Mouse (Mus musculus) MEL (cell line): ENCODE measurements around the gene Gcnt7. TPM values are rescaled to one million over a fixed set of nuclear protein-coding genes. Genes with fewer than 3 reads are reported as not detected.

Source experiments
- DNase-seq: peaks from one replicate; pipeline ENCODE4 v3.0.0; 2011; ENCODE audit warnings: low read depth, low spot score
- H3K27ac ChIP-seq: 2 replicates; pipeline ENCODE4 v1.5.1; 2012; ENCODE audit warnings: low read depth, mild to moderate bottlenecking, control low read depth, low read length, moderate library complexity; ENCODE audit not compliant: control insufficient read depth
- H3K27me3 ChIP-seq, 2 experiments: fragments of 150-350 bp in 1 of 2; sonication (generic) in 1 of 2; 2 replicates each; pipeline ENCODE4 v1.6.1; 2012; ENCODE audit warnings: low read length in 2 of 2, mild to moderate bottlenecking in 2 of 2, improper control_type of control experiment in 1 of 2, moderate library complexity in 1 of 2; ENCODE audit not compliant: insufficient read depth in 2 of 2, control insufficient read depth in 1 of 2
- H3K36me3 ChIP-seq, 2 experiments: 2 replicates each; pipeline ENCODE4 v1.6.1; 2012 to 2014; ENCODE audit warnings: low read length in 2 of 2, improper control_type of control experiment in 1 of 2, inconsistent platforms in 1 of 2, mild to moderate bottlenecking in 1 of 2; ENCODE audit not compliant: insufficient read depth in 2 of 2, control insufficient read depth in 1 of 2
- H3K4me1 ChIP-seq, 2 experiments: fragments of 150-350 bp in 1 of 2; sonication (generic) in 1 of 2; 2 replicates each; pipeline ENCODE4 v1.6.1; 2012; ENCODE audit warnings: low read length in 2 of 2, improper control_type of control experiment in 1 of 2, mild to moderate bottlenecking in 1 of 2; ENCODE audit not compliant: insufficient read depth in 2 of 2, control insufficient read depth in 1 of 2
- H3K4me3 ChIP-seq, 2 experiments: fragments of 150-350 bp in 1 of 2; sonication (generic) in 1 of 2; 2 replicates each; pipeline ENCODE4 v1.5.1; 2012; ENCODE audit warnings: low read depth in 2 of 2, low read length in 2 of 2, mild to moderate bottlenecking in 2 of 2, moderate library complexity in 2 of 2, control low read depth in 1 of 2, improper control_type of control experiment in 1 of 2; ENCODE audit not compliant: control insufficient read depth in 1 of 2, insufficient read depth in 1 of 2
- H3K79me2 ChIP-seq: 2 replicates; pipeline ENCODE4 v1.6.1; 2012; ENCODE audit warnings: mild to moderate bottlenecking, low read length, moderate library complexity; ENCODE audit not compliant: control insufficient read depth, poor library complexity, insufficient read depth
- H3K9ac ChIP-seq: 2 replicates; pipeline ENCODE4 v1.6.1; 2012; ENCODE audit warnings: low read depth, mild to moderate bottlenecking, control low read depth, low read length, moderate library complexity; ENCODE audit not compliant: control insufficient read depth, poor library complexity, severe bottlenecking
- H3K9me3 ChIP-seq: fragments of 150-350 bp; sonication (generic); replicated peaks from 2 replicates; pipeline ENCODE4 v1.6.1; 2012; ENCODE audit warnings: mild to moderate bottlenecking, low read length, improper control_type of control experiment, moderate library complexity; ENCODE audit not compliant: insufficient read depth
- BHLHE40 ChIP-seq: IDR thresholded peaks from 2 replicates; pipeline ENCODE4 v1.6.1; 2012; ENCODE audit warnings: low read depth, mild to moderate bottlenecking, inconsistent platforms, low read length, improper control_type of control experiment, borderline replicate concordance
- CHD2 ChIP-seq: IDR thresholded peaks from 2 replicates; pipeline ENCODE4 v1.6.1; 2011; ENCODE audit warnings: low read length, improper control_type of control experiment
- CTCF ChIP-seq, 3 experiments: IDR thresholded peaks in 2 of 3; conservative IDR thresholded peaks in 1 of 3; 2 replicates each; pipeline ENCODE4 v1.5.1; 2011 to 2012; ENCODE audit warnings: low read length in 3 of 3, low read depth in 2 of 3, mild to moderate bottlenecking in 2 of 3, improper control_type of control experiment in 1 of 3, inconsistent platforms in 1 of 3, mixed read lengths in 1 of 3, moderate library complexity in 1 of 3; ENCODE audit not compliant: control insufficient read depth in 1 of 3, insufficient read depth in 1 of 3, poor library complexity in 1 of 3, severe bottlenecking in 1 of 3
- E2F4 ChIP-seq: IDR thresholded peaks from 2 replicates; pipeline ENCODE4 v1.6.1; 2011; ENCODE audit warnings: low read depth, low read length, improper control_type of control experiment, borderline replicate concordance
- ELF1 ChIP-seq: IDR thresholded peaks from 2 replicates; pipeline ENCODE4 v1.6.1; 2014; ENCODE audit warnings: low read depth, mild to moderate bottlenecking, inconsistent platforms, low read length, improper control_type of control experiment, moderate library complexity
- EP300 ChIP-seq, 2 experiments: IDR thresholded peaks; 2 replicates each; pipeline ENCODE4 v1.6.1; 2011; ENCODE audit warnings: improper control_type of control experiment in 2 of 2, low read length in 2 of 2, low read depth in 1 of 2, mild to moderate bottlenecking in 1 of 2
- ETS1 ChIP-seq: IDR thresholded peaks from 2 replicates; pipeline ENCODE4 v1.6.1; 2012; ENCODE audit warnings: low read depth, mild to moderate bottlenecking, inconsistent platforms, low read length, improper control_type of control experiment, moderate library complexity
- GABPA ChIP-seq: IDR thresholded peaks from 2 replicates; pipeline ENCODE4 v1.6.1; 2012; ENCODE audit warnings: low read depth, mild to moderate bottlenecking, inconsistent platforms, low read length, improper control_type of control experiment, moderate library complexity
- GATA1 ChIP-seq: IDR thresholded peaks from 2 replicates; pipeline ENCODE4 v1.6.1; 2011; ENCODE audit warnings: low read depth, low read length, improper control_type of control experiment
- JUND ChIP-seq: IDR thresholded peaks from 2 replicates; pipeline ENCODE4 v1.6.1; 2011; ENCODE audit warnings: low read depth, mild to moderate bottlenecking, improper control_type of control experiment, low read length
- KAT2A ChIP-seq: conservative IDR thresholded peaks from 2 replicates; pipeline ENCODE4 v1.6.1; 2012; ENCODE audit warnings: low read depth, low read length, improper control_type of control experiment, inconsistent platforms
- MAFK ChIP-seq: IDR thresholded peaks from 2 replicates; pipeline ENCODE4 v1.6.1; 2011; ENCODE audit warnings: low read depth, mild to moderate bottlenecking, low read length, improper control_type of control experiment, borderline replicate concordance
- MAX ChIP-seq: IDR thresholded peaks from 2 replicates; pipeline ENCODE4 v1.6.1; 2011; ENCODE audit warnings: low read length, improper control_type of control experiment
- MEF2A ChIP-seq: IDR thresholded peaks from 2 replicates; pipeline ENCODE4 v1.6.1; 2014; ENCODE audit warnings: low read depth, mild to moderate bottlenecking, inconsistent platforms, low read length, improper control_type of control experiment; ENCODE audit not compliant: poor library complexity, insufficient replicate concordance, severe bottlenecking; ENCODE audit errors: extremely low read depth
- NELFE ChIP-seq: IDR thresholded peaks from 2 replicates; pipeline ENCODE4 v1.6.1; 2011; ENCODE audit warnings: low read depth, low read length, improper control_type of control experiment
- POLR2AphosphoS2 ChIP-seq: IDR thresholded peaks from 2 replicates; pipeline ENCODE4 v1.6.1; 2011; ENCODE audit warnings: low read length, improper control_type of control experiment
- POLR2AphosphoS5 ChIP-seq: IDR thresholded peaks from 2 replicates; pipeline ENCODE4 v1.6.1; 2012; ENCODE audit warnings: low read depth, borderline replicate concordance, mild to moderate bottlenecking, inconsistent platforms, low read length, moderate library complexity, mixed read lengths
- RAD21 ChIP-seq: IDR thresholded peaks from 2 replicates; pipeline ENCODE4 v1.6.1; 2011; ENCODE audit warnings: mild to moderate bottlenecking, low read depth, low read length, improper control_type of control experiment
- SIN3A ChIP-seq: IDR thresholded peaks from 2 replicates; pipeline ENCODE4 v1.6.1; 2012; ENCODE audit warnings: low read length, improper control_type of control experiment, inconsistent platforms
- TAL1 ChIP-seq: IDR thresholded peaks from 2 replicates; pipeline ENCODE4 v1.6.1; 2012; ENCODE audit warnings: mild to moderate bottlenecking, inconsistent platforms, low read length, moderate library complexity, mixed read lengths
- TBP ChIP-seq: IDR thresholded peaks from 2 replicates; pipeline ENCODE4 v1.8.0; 2011; ENCODE audit warnings: low read depth, low read length, improper control_type of control experiment
- TCF12 ChIP-seq: IDR thresholded peaks from 2 replicates; pipeline ENCODE4 v1.6.1; 2014; ENCODE audit warnings: low read depth, mild to moderate bottlenecking, inconsistent platforms, low read length, improper control_type of control experiment, moderate library complexity
- UBTF ChIP-seq: IDR thresholded peaks from 2 replicates; pipeline ENCODE4 v1.6.1; 2012; ENCODE audit warnings: low read depth, mild to moderate bottlenecking, inconsistent platforms, low read length, improper control_type of control experiment, moderate library complexity, borderline replicate concordance; ENCODE audit not compliant: insufficient read depth
- USF1 ChIP-seq: IDR thresholded peaks from 2 replicates; pipeline ENCODE4 v1.6.1; 2014; ENCODE audit warnings: low read depth, mild to moderate bottlenecking, inconsistent platforms, low read length, improper control_type of control experiment, moderate library complexity
- USF2 ChIP-seq, 2 experiments: IDR thresholded peaks; 2 replicates each; pipeline ENCODE4 v1.6.1; 2011 to 2012; ENCODE audit warnings: improper control_type of control experiment in 2 of 2, low read length in 2 of 2, borderline replicate concordance in 1 of 2, inconsistent platforms in 1 of 2, low read depth in 1 of 2, mild to moderate bottlenecking in 1 of 2; ENCODE audit not compliant: insufficient read depth in 1 of 2
- ZC3H11A ChIP-seq: IDR thresholded peaks from 2 replicates; pipeline ENCODE4 v1.6.1; 2012; ENCODE audit warnings: low read depth, mild to moderate bottlenecking, inconsistent platforms, low read length, improper control_type of control experiment
- ZKSCAN1 ChIP-seq: IDR thresholded peaks from 2 replicates; pipeline ENCODE4 v1.6.1; 2012; ENCODE audit warnings: low read depth, mild to moderate bottlenecking, inconsistent platforms, low read length, improper control_type of control experiment, moderate library complexity
- ZMIZ1 ChIP-seq: IDR thresholded peaks from 2 replicates; pipeline ENCODE4 v1.6.1; 2012; ENCODE audit warnings: low read depth, mild to moderate bottlenecking, inconsistent platforms, low read length, improper control_type of control experiment, moderate library complexity
- ZNF384 ChIP-seq: IDR thresholded peaks from 2 replicates; pipeline ENCODE4 v1.6.1; 2012; ENCODE audit warnings: low read depth, mild to moderate bottlenecking, inconsistent platforms, low read length, improper control_type of control experiment
- polyA plus RNA-seq, 2 experiments: library from polyadenylated mRNA; stranded (reverse) in 1 of 2; unstranded in 1 of 2; fragments of >175 nt in 1 of 2; fragments of >200 nt in 1 of 2; gene quantifications; 2 replicates each; pipeline versions ENCODE4 v1.2.1 to v1.2.4; 2012; ENCODE audit warnings: low replicate concordance in 2 of 2, low read depth in 1 of 2; ENCODE audit not compliant: insufficient read length in 2 of 2, insufficient read depth in 1 of 2, missing spikeins in 1 of 2
- total RNA-seq: library from RNA; depleted of rRNA; stranded (reverse); fragments of 300-350 nt; gene quantifications from 2 replicates; pipeline ENCODE4 v1.2.3, GENCODE M21; 2012

Gcnt7 gene
- total and polyA plus RNA-seq, 3 experiments, result 0.15 to 0.22 TPM; not detected in 1

GRCm38 (mm10) chr2:172413273-172413672 is 45.1 kb downstream of the Gcnt7 start:
- H3K4me3 ChIP-seq, result no peak overlapping the region
- no peaks in the 10 kb centered on the region for H3K4me1 ChIP-seq
- TF ChIP-seq CTCF (IDR thresholded peaks at IDR 0.05 in 2 of 3, conservative IDR thresholded peaks at IDR 0.05 in 1 of 3; ENCODE audit: control insufficient read depth in 1 of 3, insufficient read depth in 1 of 3, low read depth in 2 of 3, low read length in 3 of 3, poor library complexity in 1 of 3, severe bottlenecking in 1 of 3) (no peak), TAL1 (no peak), TCF12 (no peak), TBP (no peak), USF1 (no peak), SIN3A (no peak), KAT2A (no peak), ZNF384 (no peak), EP300 (IDR thresholded peaks at IDR 0.05; ENCODE audit: low read depth in 1 of 2, low read length in 2 of 2) (no peak), UBTF (no peak), JUND (no peak), MAFK (no peak), USF2 (IDR thresholded peaks at IDR 0.05; ENCODE audit: borderline replicate concordance in 1 of 2, insufficient read depth in 1 of 2, low read depth in 1 of 2, low read length in 2 of 2) (no peak), ZC3H11A (no peak), CHD2 (no peak)
- H3K79me2 ChIP-seq, result no peaks in the 10 kb centered on the region
- H3K27me3 ChIP-seq, result no peaks in the 10 kb centered on the region
- no peaks in the 10 kb centered on the region for H3K9me3 ChIP-seq
- H3K9ac ChIP-seq, result no peak overlapping the region
- DNase-seq, result no peak
- no peaks in the 10 kb centered on the region for H3K36me3 ChIP-seq
- H3K27ac ChIP-seq, result no peak overlapping the region

DNA sequence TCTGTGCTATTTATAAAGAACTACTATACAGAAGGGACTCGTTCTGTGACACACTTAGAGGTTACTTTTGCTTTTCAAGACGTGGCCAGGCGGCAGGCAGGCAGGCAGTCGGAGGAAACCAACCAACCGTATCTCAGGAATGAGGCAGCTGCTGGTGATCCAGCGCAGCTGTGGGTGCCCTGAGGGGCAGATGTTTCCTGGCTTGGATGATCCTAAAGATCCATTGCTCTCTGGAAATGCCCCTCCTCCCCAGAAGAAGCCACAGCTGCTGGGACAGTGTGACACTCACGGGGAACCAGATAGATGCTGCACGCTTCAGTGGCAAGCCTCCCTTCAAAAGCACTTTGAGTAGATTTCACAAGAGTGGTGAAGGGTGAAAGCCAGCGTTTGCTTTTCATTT is 45.9 kb downstream of the Gcnt7 start:
- peaks cover 0 to 2% of the 10 kb centered on the region in 2 experiments; a peak in 1 of 4 replicates for H3K27me3 ChIP-seq
- no peak for TF ChIP-seq ZKSCAN1
- no peak for TF ChIP-seq GATA1
- no peak for TF ChIP-seq MEF2A
- TF ChIP-seq POLR2AphosphoS5, result no peak
- TF ChIP-seq ZMIZ1, result no peak
- TF ChIP-seq UBTF, result no peak
- no peak for TF ChIP-seq CHD2
- no peak for TF ChIP-seq USF2 (IDR thresholded peaks at IDR 0.05; ENCODE audit: borderline replicate concordance in 1 of 2, insufficient read depth in 1 of 2, low read depth in 1 of 2, low read length in 2 of 2)
- no peak for TF ChIP-seq MAX
- TF ChIP-seq BHLHE40, result no peak
- no peak for TF ChIP-seq RAD21
- no peak for TF ChIP-seq ELF1
- TF ChIP-seq NELFE, result no peak
- TF ChIP-seq GABPA, result no peak
- TF ChIP-seq JUND, result no peak
- no peak for TF ChIP-seq ETS1
- no peak for TF ChIP-seq POLR2AphosphoS2
- TF ChIP-seq TBP, result no peak
- TF ChIP-seq E2F4, result no peak
- H3K9me3 ChIP-seq, result no peaks in the 10 kb centered on the region
- DNase-seq, result no peak
- H3K4me1 ChIP-seq, result no peaks in the 10 kb centered on the region
- H3K9ac ChIP-seq, result no peak overlapping the region
- no peaks in the 10 kb centered on the region for H3K79me2 ChIP-seq
- H3K4me3 ChIP-seq, result no peak overlapping the region
- no peak overlapping the region for H3K27ac ChIP-seq
- no peaks in the 10 kb centered on the region for H3K36me3 ChIP-seq
